23 mouse cellular contexts compared by ENCODE assay signal in genomic region chr8:9692370-9692769, GRCm38 (mm10).
DNase-seq lines count a peak whose midpoint lies in the region; ATAC-seq and TF ChIP-seq lines count a peak whose summit lies in the region.
"Had no signal": no experiment of that assay in that cellular context is flagged by ENCODE, and none has a peak within 500 bp of the region (broad histone marks: within the 10 kb centered on the region; RNA-seq: fewer than 3 reads in every experiment).

No protein-coding gene starts in this region.

- no peaks in the 10 kb centered on the region for H3K9me3 ChIP-seq in embryonic facial prominence, embryonic 11.5 days (replicated peaks; ENCODE audit: control insufficient read depth, low read length)
- no peaks in the 10 kb centered on the region for H3K9me3 ChIP-seq in embryonic facial prominence, embryonic 10.5 days
- H3K9me3 ChIP-seq in hindbrain, embryonic 13.5 days: no peaks in the 10 kb centered on the region
- no peaks in the 10 kb centered on the region for H3K9me3 ChIP-seq in hindbrain, embryonic 10.5 days
- H3K9me3 ChIP-seq: forebrain, embryonic 10.5 days; G1E; heart, embryonic 10.5 days; neural tube, embryonic 15.5 days had no signal

- H3K4me2 ChIP-seq in embryonic facial prominence, embryonic 11.5 days (ENCODE audit: low read depth, low read length): no peak overlapping the region
- H3K4me2 ChIP-seq in hindbrain, embryonic 13.5 days: no peak overlapping the region
- H3K4me2 ChIP-seq: neural tube, embryonic 15.5 days had no signal

- no peaks in the 10 kb centered on the region for H3K4me1 ChIP-seq in embryonic facial prominence, embryonic 11.5 days (ENCODE audit: control insufficient read depth, insufficient read depth, low read length)
- H3K4me1 ChIP-seq in embryonic facial prominence, embryonic 10.5 days: no peaks in the 10 kb centered on the region
- peaks cover 6% of the 10 kb centered on the region for H3K4me1 ChIP-seq in hindbrain, embryonic 13.5 days (replicated peaks)
- no peaks in the 10 kb centered on the region for H3K4me1 ChIP-seq in hindbrain, embryonic 10.5 days (replicated peaks)
- H3K4me1 ChIP-seq: heart, embryonic 10.5 days had no signal

- H3K27me3 ChIP-seq in embryonic facial prominence, embryonic 11.5 days (ENCODE audit: control insufficient read depth, insufficient read depth, low read length): no peaks in the 10 kb centered on the region
- H3K27me3 ChIP-seq in embryonic facial prominence, embryonic 10.5 days (replicated peaks; ENCODE audit: low read depth, poor library complexity, severe bottlenecking): no peaks in the 10 kb centered on the region
- no peaks in the 10 kb centered on the region for H3K27me3 ChIP-seq in hindbrain, embryonic 13.5 days
- no peaks in the 10 kb centered on the region for H3K27me3 ChIP-seq in hindbrain, embryonic 10.5 days (ENCODE audit: insufficient read depth, poor library complexity, severe bottlenecking)
- H3K27me3 ChIP-seq: CH12.LX; neural tube, embryonic 15.5 days had no signal

- ATAC-seq in embryonic facial prominence, embryonic 11.5 days (replicated peaks; ENCODE audit: insufficient number of reproducible peaks, low FRiP score, low TSS enrichment, low read depth): no peak
- ATAC-seq in hindbrain, embryonic 13.5 days (ENCODE audit: low FRiP score): no peak
- ATAC-seq: activated CD4-positive, CD25-positive, alpha-beta regulatory T cell, adult 4 months; inflammation-experienced regulatory T-cells, adult 6 months; Patski had no signal

- no peak overlapping the region for H3K4me3 ChIP-seq in embryonic facial prominence, embryonic 11.5 days (ENCODE audit: low read depth, low read length)
- H3K4me3 ChIP-seq in embryonic facial prominence, embryonic 10.5 days: no peak overlapping the region
- no peak overlapping the region for H3K4me3 ChIP-seq in hindbrain, embryonic 13.5 days
- no peak overlapping the region for H3K4me3 ChIP-seq in hindbrain, embryonic 10.5 days
- H3K4me3 ChIP-seq: forebrain, embryonic 10.5 days; heart, embryonic 10.5 days; neural tube, embryonic 15.5 days had no signal

- peak; percentile 11 for DNase-seq in embryonic facial prominence, embryonic 11.5 days (ENCODE audit: low spot score)
- no peak for DNase-seq in embryonic facial prominence, embryonic 10.5 days (ENCODE audit: low spot score)
- DNase-seq in hindbrain, embryonic 10.5 days (ENCODE audit: low spot score): no peak
- peak; percentile 14 for DNase-seq in R1 (ENCODE audit: low read depth, low spot score)
- peak; percentile 20 for DNase-seq in brain, embryonic 14.5 days (ENCODE audit: low read depth)
- no peak for DNase-seq in cerebellum, adult 9-10 months
- DNase-seq: B cell, adult 2 months; cerebellum, adult 18-20 months; cerebellum, postnatal 25 days; kidney, adult 18-20 months; kidney, postnatal 4 days; lung, postnatal 4 days; thymus, adult 18-20 months; thymus, postnatal 4 days had no signal

- no peak overlapping the region for H3K9ac ChIP-seq in embryonic facial prominence, embryonic 11.5 days (replicated peaks; ENCODE audit: low read length)
- no peak overlapping the region for H3K9ac ChIP-seq in hindbrain, embryonic 13.5 days
- H3K9ac ChIP-seq: neural tube, embryonic 15.5 days had no signal

- no peak for TF ChIP-seq POLR2A in brain, embryonic 14.5 days (IDR thresholded peaks at IDR 0.05; ENCODE audit: borderline replicate concordance, extremely low read depth, insufficient read depth, insufficient read length, poor library complexity, severe bottlenecking)

- TF ChIP-seq CTCF in brain, embryonic 14.5 days (IDR thresholded peaks at IDR 0.05; ENCODE audit: borderline replicate concordance, extremely low read depth, insufficient read depth, insufficient read length): no peak

- no peak overlapping the region for H3K27ac ChIP-seq in embryonic facial prominence, embryonic 11.5 days (replicated peaks; ENCODE audit: low read depth, low read length)
- H3K27ac ChIP-seq in embryonic facial prominence, embryonic 10.5 days (replicated peaks): no peak overlapping the region
- 0 out of 2 replicates have a peak overlapping the region, but pooled peaks have one; percentile 18 for H3K27ac ChIP-seq in hindbrain, embryonic 13.5 days
- H3K27ac ChIP-seq in hindbrain, embryonic 10.5 days: no peak overlapping the region
- H3K27ac ChIP-seq: forebrain, embryonic 10.5 days; heart, embryonic 10.5 days; neural tube, embryonic 15.5 days had no signal

- no peaks in the 10 kb centered on the region for H3K36me3 ChIP-seq in embryonic facial prominence, embryonic 11.5 days (replicated peaks; ENCODE audit: control insufficient read depth, insufficient read depth, low read depth, low read length)
- no peaks in the 10 kb centered on the region for H3K36me3 ChIP-seq in embryonic facial prominence, embryonic 10.5 days (replicated peaks)
- no peaks in the 10 kb centered on the region for H3K36me3 ChIP-seq in hindbrain, embryonic 13.5 days
- H3K36me3 ChIP-seq in hindbrain, embryonic 10.5 days: no peaks in the 10 kb centered on the region
- H3K36me3 ChIP-seq: forebrain, embryonic 10.5 days; G1E; heart, embryonic 10.5 days; neural tube, embryonic 15.5 days had no signal

- WGBS in embryonic facial prominence, embryonic 11.5 days: 44% methylated on average over 5 of the region's 5 CpGs
- 60% methylated on average over 5 of the region's 5 CpGs for WGBS in embryonic facial prominence, embryonic 10.5 days
- WGBS in hindbrain, embryonic 13.5 days: 66% methylated on average over 5 of the region's 5 CpGs
- WGBS in hindbrain, embryonic 10.5 days: 64% methylated on average over 5 of the region's 5 CpGs

Comparison
In these comparisons a context has a peak if more than half of its experiments do, and no peak if none do; other contexts are left out.
1. DNase-seq: peak in embryonic facial prominence, embryonic 11.5 days (single experiment), R1 (single experiment) and brain, embryonic 14.5 days (single experiment); none in embryonic facial prominence, embryonic 10.5 days (single experiment), hindbrain, embryonic 10.5 days (single experiment) and cerebellum, adult 9-10 months (single experiment).